Mouse (Mus musculus) liver, postnatal 0 days (tissue): Measurements from ENCODE around the gene Eif3d. TPM values are rescaled to one million over a fixed set of nuclear protein-coding genes. Genes with fewer than 3 reads are reported as not detected.

Experiments used
- ATAC-seq: fragments of 200-750 bp; cut with Nextera tagmentation; 2 replicates; pipeline ENCODE4 v1.8.0; 2017; ENCODE audit warnings: mild to moderate bottlenecking, moderate library complexity
- DNase-seq: peaks from one replicate; pipeline ENCODE4 v3.0.0-alpha.2; 2016
- H3K27ac ChIP-seq: fragments of 300-500 bp; sonication (generic); 2 replicates; pipeline ENCODE4 v1.5.1; 2014; ENCODE audit warnings: antibody characterized with exemption, moderate library complexity, mild to moderate bottlenecking, low read depth
- H3K27me3 ChIP-seq: fragments of 300-500 bp; sonication (generic); 2 replicates; pipeline ENCODE4 v1.6.1; 2014; ENCODE audit warnings: low read length, control low read depth, mixed read lengths; ENCODE audit not compliant: insufficient read depth
- H3K36me3 ChIP-seq: fragments of 300-500 bp; sonication (generic); replicated peaks from 2 replicates; pipeline ENCODE4 v1.6.1; 2014; ENCODE audit warnings: mild to moderate bottlenecking, control low read depth, low read length, moderate library complexity, mixed read lengths; ENCODE audit not compliant: insufficient read depth
- H3K4me1 ChIP-seq: fragments of 300-500 bp; sonication (generic); 2 replicates; pipeline ENCODE4 v1.6.1; 2014; ENCODE audit warnings: antibody characterized with exemption, mild to moderate bottlenecking, control low read depth; ENCODE audit not compliant: insufficient read depth
- H3K4me2 ChIP-seq: fragments of 300-500 bp; sonication (generic); 2 replicates; pipeline ENCODE4 v1.6.1; 2014; ENCODE audit warnings: low read depth, mild to moderate bottlenecking, low read length, moderate library complexity, mixed read lengths
- H3K4me3 ChIP-seq: fragments of 300-500 bp; sonication (generic); 2 replicates; pipeline ENCODE4 v1.5.1; 2014; ENCODE audit warnings: low read depth, low read length
- H3K9ac ChIP-seq: fragments of 300-500 bp; sonication (generic); replicated peaks from 2 replicates; pipeline ENCODE4 v1.6.1; 2014; ENCODE audit warnings: mild to moderate bottlenecking, moderate library complexity
- H3K9me3 ChIP-seq: fragments of 300-500 bp; sonication (generic); 2 replicates; pipeline ENCODE4 v1.6.1; 2016; ENCODE audit warnings: mild to moderate bottlenecking, control low read depth, low read length, mixed read lengths
- CTCF ChIP-seq: sonication (generic); IDR thresholded peaks from 2 replicates; pipeline ENCODE4 v1.5.1; 2016; ENCODE audit warnings: antibody characterized with exemption, low read depth
- EP300 ChIP-seq: IDR thresholded peaks from 2 replicates; pipeline ENCODE4 v1.6.1; 2016; ENCODE audit warnings: antibody characterized with exemption, low read depth, mild to moderate bottlenecking
- WGBS: fragments of 180-500 bp; shearing (Covaris S2); extraction: QIAGEN DNeasy Blood & Tissue Kit; methylation state at CpG from one replicate; pipeline ENCODE4 v1.1.7; 2014; ENCODE audit not compliant: insufficient replicate concordance; 5-methylcytosine and 5-hydroxymethylcytosine counted together
- polyA plus RNA-seq: library from polyadenylated mRNA; unstranded; fragments of >200 nt; fragmentation: Nextera tagmentation; extraction: Ambion mirVana; gene quantifications from 2 replicates; pipeline ENCODE4 v1.2.1, GENCODE M21; 2015

Gene Eif3d
- polyA plus RNA-seq, 1 experiment from 2014 or later, result 68.4 TPM

- no peak for ATAC-seq
- WGBS, result 80% methylated on average over 12 of the region's 12 CpGs
- TF ChIP-seq EP300 (no peak), CTCF (no peak)
- Histone ChIP-seq H3K36me3 (peaks cover 62% of the 10 kb centered on the region), H3K4me1 (peaks cover 19% of the 10 kb centered on the region), H3K9me3 (no peaks in the 10 kb centered on the region), H3K27ac (no peak overlapping the region), H3K9ac (no peak overlapping the region), H3K4me3 (no peak overlapping the region), H3K4me2 (no peak overlapping the region), H3K27me3 (no peaks in the 10 kb centered on the region)
- DNase-seq, result no peak
Measured at GRCm38 (mm10) chr15:77919441-77919840, 51.2 kb downstream of the Eif3d start.

- Histone ChIP-seq H3K9me3 (no peaks in the 10 kb centered on the region), H3K9ac (no peak overlapping the region), H3K4me3 (no peak overlapping the region), H3K27me3 (no peaks in the 10 kb centered on the region), H3K4me1 (peaks cover 17% of the 10 kb centered on the region), H3K4me2 (no peak overlapping the region), H3K27ac (no peak overlapping the region), H3K36me3 (peaks cover 54% of the 10 kb centered on the region)
- 33% methylated on average over 8 of the region's 8 CpGs for WGBS
- DNase-seq (peak; percentile 89), ATAC-seq (peak; percentile 19; the same call in 1 of the 2 replicates)
- peak; percentile 91 for TF ChIP-seq CTCF
- no peak for TF ChIP-seq EP300
Measured at GRCm38 (mm10) chr15:77916851-77917544, 53.6 kb downstream of the Eif3d start.

- ATAC-seq, result no peak
- Histone ChIP-seq H3K9me3 (no peaks in the 10 kb centered on the region), H3K36me3 (peaks cover 48% of the 10 kb centered on the region), H3K9ac (no peak overlapping the region), H3K27ac (no peak overlapping the region), H3K4me2 (no peak overlapping the region), H3K4me1 (peaks cover 16% of the 10 kb centered on the region; the same call in 1 of the 2 replicates), H3K27me3 (no peaks in the 10 kb centered on the region), H3K4me3 (no peak overlapping the region)
- no peak for DNase-seq
- TF ChIP-seq CTCF (no peak), EP300 (no peak)
- WGBS, result 87% methylated on average over 4 of the region's 4 CpGs
Measured at GRCm38 (mm10) chr15:77915287-77915686, 55.3 kb downstream of the Eif3d start.

- Histone ChIP-seq H3K27me3 (no peaks in the 10 kb centered on the region), H3K9ac (no peak overlapping the region), H3K4me3 (no peak overlapping the region), H3K27ac (no peak overlapping the region), H3K36me3 (peaks cover 43% of the 10 kb centered on the region), H3K4me2 (no peak overlapping the region), H3K9me3 (no peaks in the 10 kb centered on the region), H3K4me1 (peaks cover 16% of the 10 kb centered on the region; the same call in 1 of the 2 replicates)
- 95% methylated on average over 3 of the region's 3 CpGs for WGBS
- DNase-seq, result no peak
- TF ChIP-seq EP300 (no peak), CTCF (no peak)
- ATAC-seq, result no peak
Measured at GRCm38 (mm10) chr15:77914507-77914906, 56.1 kb downstream of the Eif3d start.

GRCm38 (mm10) chr15:77913054-77913453 is 57.6 kb downstream of the Eif3d start:
- peak; percentile 52 for ATAC-seq
- TF ChIP-seq CTCF (no peak), EP300 (no peak)

GRCm38 (mm10) chr15:77912585-77912984 is 58.0 kb downstream of the Eif3d start:
- Histone ChIP-seq H3K9me3 (no peaks in the 10 kb centered on the region), H3K27me3 (no peaks in the 10 kb centered on the region), H3K4me2 (no peak overlapping the region), H3K4me3 (no peak overlapping the region), H3K27ac (peak overlapping the region; percentile 74), H3K36me3 (peaks cover 27% of the 10 kb centered on the region), H3K9ac (0 out of 2 replicates have a peak overlapping the region, but pooled peaks have one; percentile 1), H3K4me1 (peaks cover 16% of the 10 kb centered on the region)
- no peak for DNase-seq
- 47% methylated on average over 7 of the region's 7 CpGs for WGBS
- TF ChIP-seq CTCF (no peak), EP300 (no peak)
- ATAC-seq, result no peak

More at GRCm38 (mm10) chr15:77913054-77913453, 57.6 kb downstream of the Eif3d start:
- H3K27ac ChIP-seq, result peak overlapping the region; percentile 74
- peaks cover 31% of the 10 kb centered on the region for H3K36me3 ChIP-seq
- H3K4me1 ChIP-seq, result peaks cover 16% of the 10 kb centered on the region
- no peaks in the 10 kb centered on the region for H3K27me3 ChIP-seq
- DNase-seq, result no peak
- no peak overlapping the region for H3K9ac ChIP-seq
- no peak overlapping the region for H3K4me2 ChIP-seq
- H3K4me3 ChIP-seq, result no peak overlapping the region
- H3K9me3 ChIP-seq, result no peaks in the 10 kb centered on the region
- 76% methylated on average over 8 of the region's 8 CpGs for WGBS

GRCm38 (mm10) chr15:77912048-77912447 is 58.6 kb downstream of the Eif3d start:
- H3K9me3 ChIP-seq, result no peaks in the 10 kb centered on the region
- TF ChIP-seq CTCF (no peak), EP300 (no peak)
- no peaks in the 10 kb centered on the region for H3K27me3 ChIP-seq
- peaks cover 20% of the 10 kb centered on the region for H3K4me1 ChIP-seq
- H3K4me3 ChIP-seq, result no peak overlapping the region
- H3K4me2 ChIP-seq, result no peak overlapping the region
- 51% methylated on average over 5 of the region's 5 CpGs for WGBS
- ATAC-seq (peak; percentile 59), DNase-seq (no peak)
- H3K9ac ChIP-seq, result no peak overlapping the region
- H3K27ac ChIP-seq, result peak overlapping the region; percentile 74
- peaks cover 25% of the 10 kb centered on the region for H3K36me3 ChIP-seq
